Comparison of ENCODE assay signal across 8 mouse cellular contexts in the genomic region with DNA sequence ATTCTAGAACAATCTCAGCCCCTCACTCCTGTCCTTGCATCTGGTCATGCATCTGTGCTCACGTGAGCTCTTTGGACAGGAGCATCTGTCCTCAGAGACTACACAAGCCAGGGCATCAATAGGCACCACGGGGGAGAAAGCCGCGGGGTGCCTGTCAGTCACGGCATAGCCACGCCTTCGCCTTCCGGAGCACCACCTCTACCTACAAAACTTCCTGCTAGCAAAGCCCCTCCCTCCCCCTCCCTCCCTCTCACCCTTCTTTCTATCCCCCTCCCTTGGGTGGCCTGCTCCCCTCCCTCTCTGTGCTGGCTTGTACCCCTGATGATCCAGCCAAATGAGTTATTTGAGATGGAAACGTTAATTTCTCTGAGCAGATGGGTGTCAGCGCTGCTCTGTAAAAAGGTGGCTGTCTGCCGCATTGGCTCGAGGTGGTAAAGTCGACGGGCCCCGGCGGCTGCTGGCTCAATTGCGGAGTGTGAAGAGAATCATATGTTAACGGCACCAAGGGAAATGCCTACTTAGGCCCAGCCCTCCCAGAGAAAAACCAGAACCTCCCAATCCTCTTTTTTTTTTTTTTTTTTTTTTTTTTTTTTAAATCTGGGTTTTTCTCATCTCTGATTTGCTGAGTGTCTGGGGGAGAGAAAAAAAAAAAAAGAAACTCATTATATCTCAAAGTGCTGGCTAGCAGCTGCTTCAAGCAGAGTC.
DNase-seq lines count a peak whose midpoint lies in the region; ATAC-seq and TF ChIP-seq lines count a peak whose summit lies in the region.

No protein-coding gene starts in this region.

- ATAC-seq in CD4-positive, CD25-positive, alpha-beta regulatory T cell, adult 4 months = peak; percentile 92
- peak; percentile 87 for ATAC-seq in forebrain, embryonic 13.5 days
- ATAC-seq in hindbrain, embryonic 13.5 days (ENCODE audit: low FRiP score) = no peak
- peak; percentile 47 for ATAC-seq in midbrain, embryonic 11.5 days (ENCODE audit: low FRiP score)
- peak; percentile 59; the same call in 1 of the 2 replicates for ATAC-seq in stomach, embryonic 16.5 days (ENCODE audit: insufficient read depth, low FRiP score)

- H3K9me3 ChIP-seq in forebrain, embryonic 13.5 days (replicated peaks) = no peaks in the 10 kb centered on the region
- H3K9me3 ChIP-seq in hindbrain, embryonic 13.5 days = no peaks in the 10 kb centered on the region
- H3K9me3 ChIP-seq in midbrain, embryonic 11.5 days (ENCODE audit: control insufficient read depth, low read length) = no peaks in the 10 kb centered on the region
- H3K9me3 ChIP-seq in stomach, embryonic 16.5 days (replicated peaks; ENCODE audit: control insufficient read depth, low read length) = no peaks in the 10 kb centered on the region

- WGBS in bone marrow, adult 2 months = under 1% methylated on average over 18 of the region's 18 CpGs
- under 1% methylated on average over 18 of the region's 18 CpGs for WGBS in forebrain, embryonic 13.5 days
- 0% methylated on average over 18 of the region's 18 CpGs for WGBS in hindbrain, embryonic 13.5 days
- WGBS in midbrain, embryonic 11.5 days = under 1% methylated on average over 18 of the region's 18 CpGs
- 2% methylated on average over 18 of the region's 18 CpGs for WGBS in stomach, embryonic 16.5 days

- no peaks in the 10 kb centered on the region for H3K27me3 ChIP-seq in forebrain, embryonic 13.5 days
- peaks cover 7% of the 10 kb centered on the region; the same call in 1 of the 2 replicates for H3K27me3 ChIP-seq in hindbrain, embryonic 13.5 days
- H3K27me3 ChIP-seq in midbrain, embryonic 11.5 days (ENCODE audit: control insufficient read depth, insufficient read depth, low read length) = peaks cover 3% of the 10 kb centered on the region
- no peaks in the 10 kb centered on the region; the same call in 1 of the 2 replicates for H3K27me3 ChIP-seq in stomach, embryonic 16.5 days (ENCODE audit: control insufficient read depth, insufficient read depth, low read length)

- H3K27ac ChIP-seq in bone marrow, adult 2 months (ENCODE audit: control insufficient read depth, insufficient read depth, low read depth, low read length, poor library complexity) = no peak overlapping the region; the same call in 1 of the 2 replicates
- peak overlapping the region; percentile 70 for H3K27ac ChIP-seq in forebrain, embryonic 13.5 days
- peak overlapping the region; percentile 66; the same call in 1 of the 2 replicates for H3K27ac ChIP-seq in hindbrain, embryonic 13.5 days
- H3K27ac ChIP-seq in midbrain, embryonic 11.5 days (ENCODE audit: low read depth, low read length) = no peak overlapping the region
- no peak overlapping the region for H3K27ac ChIP-seq in stomach, embryonic 16.5 days (ENCODE audit: low read length)

- H3K4me3 ChIP-seq in bone marrow, adult 2 months (replicated peaks; ENCODE audit: control insufficient read depth, low read depth, low read length) = peak overlapping the region; percentile 53
- peak overlapping the region; percentile 18 for H3K4me3 ChIP-seq in forebrain, embryonic 13.5 days
- peak overlapping the region; percentile 16 for H3K4me3 ChIP-seq in hindbrain, embryonic 13.5 days
- H3K4me3 ChIP-seq in midbrain, embryonic 11.5 days (ENCODE audit: low read depth, low read length) = peak overlapping the region; percentile 15; the same call in 1 of the 2 replicates
- peak overlapping the region; percentile 38 for H3K4me3 ChIP-seq in stomach, embryonic 16.5 days (replicated peaks; ENCODE audit: low read length)

- no peak overlapping the region; the same call in 1 of the 2 replicates for H3K9ac ChIP-seq in forebrain, embryonic 13.5 days
- H3K9ac ChIP-seq in hindbrain, embryonic 13.5 days = no peak overlapping the region
- 0 out of 2 replicates have a peak overlapping the region, but pooled peaks have one; percentile 9 for H3K9ac ChIP-seq in midbrain, embryonic 11.5 days (ENCODE audit: low read length)
- H3K9ac ChIP-seq in stomach, embryonic 16.5 days (ENCODE audit: low read length) = peak overlapping the region; percentile 51; the same call in 1 of the 2 replicates

- no peak for TF ChIP-seq CTCF in bone marrow, adult 2 months (IDR thresholded peaks at IDR 0.05; ENCODE audit: control insufficient read depth, insufficient read depth, low read length)

- peak overlapping the region; percentile 54 for H3K4me2 ChIP-seq in forebrain, embryonic 13.5 days
- peak overlapping the region; percentile 49 for H3K4me2 ChIP-seq in hindbrain, embryonic 13.5 days
- H3K4me2 ChIP-seq in midbrain, embryonic 11.5 days = peak overlapping the region; percentile 42
- peak overlapping the region; percentile 64 for H3K4me2 ChIP-seq in stomach, embryonic 16.5 days (ENCODE audit: low read depth, low read length)

- DNase-seq in left cerebral cortex, postnatal 25 days (ENCODE audit: low spot score in 2 of 2) = peak; percentile 44 to 72
- DNase-seq in midbrain, embryonic 11.5 days (ENCODE audit: low spot score, missing footprints) = peak; percentile 90
- no peak for DNase-seq in adrenal gland, adult 8-10 months

- H3K36me3 ChIP-seq in forebrain, embryonic 13.5 days (ENCODE audit: poor library complexity, severe bottlenecking) = no peaks in the 10 kb centered on the region
- no peaks in the 10 kb centered on the region for H3K36me3 ChIP-seq in hindbrain, embryonic 13.5 days
- H3K36me3 ChIP-seq in midbrain, embryonic 11.5 days (ENCODE audit: control insufficient read depth, insufficient read depth, low read length) = no peaks in the 10 kb centered on the region
- H3K36me3 ChIP-seq in stomach, embryonic 16.5 days (ENCODE audit: control insufficient read depth, insufficient read depth, low read length) = no peaks in the 10 kb centered on the region

- intact Hi-C loops in left cerebral cortex, postnatal 25 days (cut with DNase I) = no loop called here

- TF ChIP-seq POLR2A in bone marrow, adult 2 months (IDR thresholded peaks at IDR 0.05; ENCODE audit: borderline replicate concordance, control insufficient read depth, low read depth, low read length) = no peak

- peaks cover 2% of the 10 kb centered on the region; the same call in 1 of the 2 replicates for H3K4me1 ChIP-seq in bone marrow, adult 2 months (ENCODE audit: control insufficient read depth, insufficient read depth, low read length)
- peaks cover 46% of the 10 kb centered on the region for H3K4me1 ChIP-seq in forebrain, embryonic 13.5 days
- H3K4me1 ChIP-seq in hindbrain, embryonic 13.5 days (replicated peaks) = peaks cover 43% of the 10 kb centered on the region
- peaks cover 9% of the 10 kb centered on the region for H3K4me1 ChIP-seq in midbrain, embryonic 11.5 days (ENCODE audit: control insufficient read depth, insufficient read depth, low read length)
- H3K4me1 ChIP-seq in stomach, embryonic 16.5 days (ENCODE audit: control insufficient read depth, insufficient read depth, low read length) = peaks cover 10% of the 10 kb centered on the region; the same call in 1 of the 2 replicates

Comparison
In these comparisons a context has a peak if more than half of its experiments do, and no peak if none do; other contexts are left out.
1. H3K27ac ChIP-seq: peak in forebrain, embryonic 13.5 days (single experiment) and hindbrain, embryonic 13.5 days (single experiment); none in bone marrow, adult 2 months (single experiment), midbrain, embryonic 11.5 days (single experiment) and stomach, embryonic 16.5 days (single experiment).
2. H3K9ac ChIP-seq: peak in midbrain, embryonic 11.5 days (single experiment) and stomach, embryonic 16.5 days (single experiment); none in forebrain, embryonic 13.5 days (single experiment) and hindbrain, embryonic 13.5 days (single experiment).
3. Peak in every context shown above with its lines, with median percentiles within 50 percentile points of each other: H3K4me3 ChIP-seq and H3K4me2 ChIP-seq.